Mouse (Mus musculus): Measurements from ENCODE around the gene Adamts4. TPM values are rescaled to one million over a fixed set of nuclear protein-coding genes. Genes with fewer than 3 reads are reported as not detected.

The Adamts4 gene
- polyA plus RNA-seq, 1 experiment from 2014 or later = 3.7 TPM

DNA sequence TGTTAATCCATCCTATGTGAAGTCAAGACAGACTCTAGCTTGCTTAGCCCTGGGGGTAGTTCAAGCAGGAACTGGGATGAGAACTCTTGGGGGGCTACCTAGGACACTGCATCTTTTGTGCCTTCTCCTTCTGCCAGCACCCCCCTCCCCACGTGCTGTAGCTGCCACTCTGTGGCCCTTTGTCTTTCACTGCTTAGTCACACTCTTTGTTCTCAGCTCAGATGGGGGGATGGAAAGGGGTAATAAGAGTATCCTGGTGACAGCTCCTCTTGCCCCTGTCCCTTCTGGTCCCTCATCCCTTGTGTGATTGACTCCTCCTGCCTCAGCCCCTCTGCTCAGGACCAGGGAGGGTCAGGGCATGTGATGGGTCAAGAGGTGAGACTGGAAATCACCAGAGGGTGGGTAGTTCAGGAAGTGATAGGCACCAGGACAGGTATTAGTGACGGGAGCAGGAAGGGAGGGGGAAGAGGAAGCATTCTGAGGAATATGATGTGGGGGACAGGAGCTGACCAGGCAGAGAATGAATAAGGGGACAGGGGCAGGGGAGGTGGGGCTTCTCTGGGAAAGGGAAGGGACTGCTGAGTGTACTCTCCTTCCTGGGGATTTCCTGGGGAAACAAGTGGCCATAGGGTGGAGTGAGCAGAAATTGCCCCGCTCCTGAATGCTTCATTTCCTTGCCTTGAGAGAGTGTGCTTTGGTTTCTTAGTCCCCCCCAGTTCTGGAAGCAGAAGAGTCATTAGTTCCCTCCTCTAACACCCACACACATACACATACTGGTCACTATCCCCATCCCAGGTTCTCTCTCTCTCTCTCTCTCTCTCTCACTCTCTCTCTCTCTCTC, 1.6 kb upstream of the Adamts4 start:
- Histone ChIP-seq H3K4me1 (replicated peaks; ENCODE audit: control insufficient read depth, insufficient read depth, low read length) (peaks cover 42% of the 10 kb centered on the region), H3K27ac (0 out of 2 replicates have a peak overlapping the region, but pooled peaks have one; percentile 81), H3K36me3 (replicated peaks; ENCODE audit: control insufficient read depth, insufficient read depth) (peaks cover 18% of the 10 kb centered on the region), H3K9ac (no peak overlapping the region), H3K4me2 (replicated peaks) (peak overlapping the region; percentile 71; the same call in 1 of the 2 replicates), H3K9me3 (ENCODE audit: control insufficient read depth, low read length) (no peaks in the 10 kb centered on the region), H3K4me3 (replicated peaks; ENCODE audit: low read length) (no peak overlapping the region), H3K27me3 (ENCODE audit: control insufficient read depth, insufficient read depth, low read length) (no peaks in the 10 kb centered on the region)
- DNase-seq (ENCODE audit: low spot score) (no peak), ATAC-seq (ENCODE audit: low FRiP score) (no peak)
- 28% methylated on average over 3 of the region's 3 CpGs for WGBS

DNA sequence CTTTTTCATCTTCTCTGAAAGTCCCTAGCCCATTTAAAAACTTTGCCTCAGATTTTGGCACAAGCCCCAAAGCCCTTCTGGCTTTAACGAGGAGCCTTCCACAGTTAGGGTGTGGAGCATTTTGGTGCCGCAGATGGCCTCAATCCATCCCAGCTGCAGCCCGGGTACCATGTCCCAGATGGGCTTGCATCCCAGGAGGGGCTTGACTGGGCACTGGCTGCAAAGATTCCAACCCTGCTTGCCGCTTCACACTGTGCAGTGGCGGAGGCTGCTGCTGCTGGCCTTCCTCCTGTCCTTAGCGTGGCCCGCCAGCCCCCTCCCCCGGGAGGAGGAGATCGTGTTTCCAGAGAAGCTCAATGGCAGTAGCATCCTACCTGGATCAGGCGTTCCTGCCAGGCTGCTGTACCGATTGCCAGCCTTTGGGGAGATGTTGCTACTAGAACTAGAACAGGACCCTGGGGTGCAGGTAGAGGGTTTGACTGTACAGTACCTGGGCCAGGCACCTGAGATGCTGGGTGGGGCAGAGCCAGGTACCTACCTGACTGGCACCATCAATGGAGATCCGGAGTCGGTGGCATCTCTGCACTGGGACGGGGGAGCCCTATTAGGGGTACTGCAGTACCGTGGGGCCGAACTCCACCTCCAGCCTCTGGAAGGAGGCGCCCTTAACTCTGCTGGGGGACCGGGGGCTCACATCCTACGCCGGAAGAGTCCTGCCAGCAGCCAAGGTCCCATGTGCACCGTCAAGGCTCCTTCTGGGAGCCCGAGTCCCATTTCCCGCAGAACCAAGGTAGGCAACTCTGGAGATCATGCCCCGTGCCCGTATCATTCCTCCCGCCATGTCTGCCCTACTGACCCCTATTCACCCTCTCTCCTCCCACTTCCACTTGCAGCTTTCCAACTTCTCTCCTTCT, 716 bp downstream of the Adamts4 start, which contains the start of gene Ndufs2:
Gene Ndufs2 (minus strand): TSS at position 709 of the 914 bp plus-strand sequence.
- no peak for DNase-seq (ENCODE audit: low spot score)
- ATAC-seq (ENCODE audit: low FRiP score) = no peak
- Histone ChIP-seq H3K27me3 (ENCODE audit: control insufficient read depth, insufficient read depth, low read length) (no peaks in the 10 kb centered on the region), H3K4me1 (replicated peaks; ENCODE audit: control insufficient read depth, insufficient read depth, low read length) (peaks cover 38% of the 10 kb centered on the region), H3K9me3 (ENCODE audit: control insufficient read depth, low read length) (no peaks in the 10 kb centered on the region), H3K27ac (peak within 1 kb of the TSS; percentile 29), H3K9ac (peak within 1 kb of the TSS; percentile 54), H3K4me3 (replicated peaks; ENCODE audit: low read length) (peak within 1 kb of the TSS; percentile 25), H3K36me3 (replicated peaks; ENCODE audit: control insufficient read depth, insufficient read depth) (no peaks in the 10 kb centered on the region), H3K4me2 (replicated peaks) (peak within 1 kb of the TSS; percentile 49)
- WGBS = 7% methylated on average over 26 of the region's 26 CpGs

DNA sequence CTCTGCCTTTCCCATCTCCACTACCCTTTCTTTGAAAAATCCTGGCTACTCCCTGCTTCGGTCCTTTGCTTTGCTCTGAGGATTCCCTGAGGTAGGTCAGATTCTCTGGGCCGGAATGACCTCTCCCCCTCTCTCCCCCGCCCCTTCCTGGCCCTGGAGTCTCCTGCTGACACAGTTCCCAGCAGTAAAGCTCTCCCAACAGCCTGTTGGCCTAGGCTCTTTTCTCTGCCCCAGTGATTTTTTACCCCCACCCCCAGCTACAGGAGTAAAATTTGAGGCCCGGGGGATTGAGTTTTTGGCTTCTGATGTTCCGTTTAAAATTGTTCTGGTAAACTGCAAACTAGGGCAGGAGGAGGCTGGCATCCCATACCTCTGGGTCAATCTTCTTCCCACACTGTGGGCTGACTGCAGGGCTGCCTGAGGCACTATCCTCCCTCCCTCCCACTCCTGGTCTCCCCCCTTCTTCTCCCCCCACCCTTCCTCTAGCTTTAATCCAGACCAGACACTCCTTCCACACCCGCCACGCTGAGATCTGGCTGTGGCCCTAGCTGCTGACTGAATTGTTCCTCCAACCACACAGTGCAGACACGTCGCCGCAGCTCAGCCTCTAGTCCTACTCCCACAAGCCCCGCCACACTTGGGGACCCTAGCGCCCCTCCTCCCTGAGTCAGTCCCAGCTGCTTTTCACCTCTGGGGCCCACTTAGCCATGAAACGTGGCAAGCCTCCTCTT, 1.5 kb downstream of the Adamts4 start:
- peak overlapping the region; percentile 21 for H3K9ac ChIP-seq
- H3K9me3 ChIP-seq (ENCODE audit: control insufficient read depth, low read length) = no peaks in the 10 kb centered on the region
- WGBS = 4% methylated on average over 13 of the region's 13 CpGs
- H3K4me2 ChIP-seq (replicated peaks) = peak overlapping the region; percentile 49
- no peak for DNase-seq (ENCODE audit: low spot score)
- no peaks in the 10 kb centered on the region for H3K27me3 ChIP-seq (ENCODE audit: control insufficient read depth, insufficient read depth, low read length)
- no peak for ATAC-seq (ENCODE audit: low FRiP score)
- peaks cover 34% of the 10 kb centered on the region for H3K4me1 ChIP-seq (replicated peaks; ENCODE audit: control insufficient read depth, insufficient read depth, low read length)
- H3K4me3 ChIP-seq (replicated peaks; ENCODE audit: low read length) = peak overlapping the region; percentile 25
- H3K27ac ChIP-seq = 0 out of 2 replicates have a peak overlapping the region, but pooled peaks have one; percentile 29
- H3K36me3 ChIP-seq (replicated peaks; ENCODE audit: control insufficient read depth, insufficient read depth) = no peaks in the 10 kb centered on the region

DNA sequence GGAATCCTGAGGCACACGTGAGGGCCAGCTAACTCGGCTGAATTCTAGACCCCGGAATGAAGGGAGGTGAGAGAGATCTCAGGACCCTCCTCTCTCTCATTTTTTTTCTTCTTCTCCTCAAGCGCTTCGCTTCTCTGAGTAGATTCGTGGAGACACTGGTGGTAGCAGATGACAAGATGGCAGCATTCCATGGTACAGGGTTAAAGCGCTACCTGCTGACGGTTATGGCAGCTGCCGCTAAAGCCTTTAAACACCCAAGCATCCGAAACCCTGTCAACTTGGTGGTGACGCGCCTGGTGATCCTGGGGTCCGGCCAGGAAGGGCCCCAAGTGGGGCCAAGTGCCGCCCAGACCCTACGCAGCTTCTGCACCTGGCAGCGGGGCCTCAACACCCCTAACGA, 2.2 kb downstream of the Adamts4 start:
- no peaks in the 10 kb centered on the region for H3K9me3 ChIP-seq (ENCODE audit: control insufficient read depth, low read length)
- no peaks in the 10 kb centered on the region for H3K27me3 ChIP-seq (ENCODE audit: control insufficient read depth, insufficient read depth, low read length)

DNA sequence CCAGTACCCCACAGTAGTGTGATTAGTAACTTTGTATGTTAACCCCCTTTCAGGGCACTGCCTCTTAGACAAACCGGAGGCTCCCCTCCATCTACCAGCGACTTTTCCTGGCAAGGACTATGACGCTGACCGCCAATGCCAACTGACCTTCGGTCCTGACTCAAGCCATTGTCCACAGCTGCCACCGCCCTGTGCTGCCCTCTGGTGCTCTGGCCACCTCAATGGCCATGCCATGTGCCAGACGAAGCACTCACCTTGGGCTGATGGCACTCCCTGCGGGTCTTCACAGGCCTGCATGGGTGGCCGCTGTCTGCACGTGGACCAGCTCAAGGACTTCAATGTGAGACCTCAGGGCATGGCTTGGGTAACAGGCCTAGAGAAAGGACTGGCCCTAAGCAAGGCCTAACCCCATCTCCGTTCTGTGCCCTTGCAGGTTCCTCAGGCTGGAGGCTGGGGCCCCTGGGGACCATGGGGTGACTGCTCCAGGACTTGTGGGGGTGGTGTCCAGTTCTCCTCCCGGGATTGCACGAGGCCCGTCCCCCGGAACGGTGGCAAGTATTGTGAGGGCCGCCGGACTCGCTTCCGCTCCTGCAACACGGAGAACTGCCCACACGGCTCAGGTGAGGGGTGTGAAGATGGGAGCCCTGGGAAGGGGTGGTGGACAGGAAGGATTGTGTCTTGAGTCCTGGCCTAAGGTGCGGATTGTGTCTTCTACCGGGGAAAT, 6.0 kb downstream of the Adamts4 start:
- Histone ChIP-seq H3K9ac (no peak overlapping the region), H3K27me3 (ENCODE audit: control insufficient read depth, insufficient read depth, low read length) (no peaks in the 10 kb centered on the region), H3K4me3 (replicated peaks; ENCODE audit: low read length) (no peak overlapping the region), H3K4me2 (replicated peaks) (no peak overlapping the region), H3K27ac (no peak overlapping the region), H3K9me3 (ENCODE audit: control insufficient read depth, low read length) (no peaks in the 10 kb centered on the region), H3K36me3 (replicated peaks; ENCODE audit: control insufficient read depth, insufficient read depth) (no peaks in the 10 kb centered on the region), H3K4me1 (replicated peaks; ENCODE audit: control insufficient read depth, insufficient read depth, low read length) (peaks cover 13% of the 10 kb centered on the region)
- no peak for DNase-seq (ENCODE audit: low spot score)
- WGBS = 89% methylated on average over 24 of the region's 24 CpGs
- no peak for ATAC-seq (ENCODE audit: low FRiP score)

More for the DNA sequence above, 2.2 kb downstream of the Adamts4 start:
- Histone ChIP-seq H3K4me3 (replicated peaks; ENCODE audit: low read length) (0 out of 2 replicates have a peak overlapping the region, but pooled peaks have one; percentile 5), H3K4me1 (replicated peaks; ENCODE audit: control insufficient read depth, insufficient read depth, low read length) (peaks cover 34% of the 10 kb centered on the region), H3K36me3 (replicated peaks; ENCODE audit: control insufficient read depth, insufficient read depth) (no peaks in the 10 kb centered on the region), H3K27ac (0 out of 2 replicates have a peak overlapping the region, but pooled peaks have one; percentile 29), H3K4me2 (replicated peaks) (peak overlapping the region; percentile 49), H3K9ac (peak overlapping the region; percentile 21; the same call in 1 of the 2 replicates)
- 48% methylated on average over 17 of the region's 17 CpGs for WGBS
- DNase-seq (ENCODE audit: low spot score) = no peak
- ATAC-seq (ENCODE audit: low FRiP score) = no peak

DNA sequence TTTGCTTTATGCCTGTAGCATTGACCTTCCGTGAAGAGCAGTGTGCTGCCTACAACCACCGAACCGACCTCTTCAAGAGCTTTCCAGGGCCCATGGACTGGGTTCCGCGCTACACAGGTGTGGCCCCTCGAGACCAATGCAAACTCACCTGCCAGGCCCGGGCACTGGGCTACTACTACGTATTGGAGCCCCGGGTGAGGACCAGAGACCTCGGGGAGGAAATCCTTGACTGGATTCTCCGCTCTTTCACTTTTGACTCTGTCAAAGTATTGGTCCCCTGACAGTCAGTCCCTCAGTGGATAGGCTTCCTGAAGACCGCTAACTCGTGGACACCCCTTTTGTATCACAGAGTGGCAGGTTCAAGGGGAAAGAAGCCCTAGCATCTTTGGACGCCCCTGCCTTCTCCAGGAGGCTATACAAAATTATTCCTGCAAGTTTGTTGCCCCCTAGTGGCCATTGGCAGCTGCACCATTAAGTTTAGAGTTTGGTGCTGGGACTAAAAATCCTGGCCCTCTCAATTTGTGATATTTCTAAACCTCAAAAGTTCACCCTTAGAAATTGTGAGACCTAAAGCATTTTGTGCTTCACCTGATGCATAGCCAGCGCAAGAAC, 6.8 kb downstream of the Adamts4 start:
- Histone ChIP-seq H3K4me3 (replicated peaks; ENCODE audit: low read length) (no peak overlapping the region), H3K27ac (no peak overlapping the region), H3K4me2 (replicated peaks) (no peak overlapping the region), H3K27me3 (ENCODE audit: control insufficient read depth, insufficient read depth, low read length) (no peaks in the 10 kb centered on the region), H3K9me3 (ENCODE audit: control insufficient read depth, low read length) (no peaks in the 10 kb centered on the region), H3K36me3 (replicated peaks; ENCODE audit: control insufficient read depth, insufficient read depth) (no peaks in the 10 kb centered on the region), H3K9ac (no peak overlapping the region), H3K4me1 (replicated peaks; ENCODE audit: control insufficient read depth, insufficient read depth, low read length) (peaks cover 8% of the 10 kb centered on the region)
- WGBS = 72% methylated on average over 15 of the region's 15 CpGs
- peak; percentile 76 for DNase-seq (ENCODE audit: low spot score)
- ATAC-seq (ENCODE audit: low FRiP score) = no peak

DNA sequence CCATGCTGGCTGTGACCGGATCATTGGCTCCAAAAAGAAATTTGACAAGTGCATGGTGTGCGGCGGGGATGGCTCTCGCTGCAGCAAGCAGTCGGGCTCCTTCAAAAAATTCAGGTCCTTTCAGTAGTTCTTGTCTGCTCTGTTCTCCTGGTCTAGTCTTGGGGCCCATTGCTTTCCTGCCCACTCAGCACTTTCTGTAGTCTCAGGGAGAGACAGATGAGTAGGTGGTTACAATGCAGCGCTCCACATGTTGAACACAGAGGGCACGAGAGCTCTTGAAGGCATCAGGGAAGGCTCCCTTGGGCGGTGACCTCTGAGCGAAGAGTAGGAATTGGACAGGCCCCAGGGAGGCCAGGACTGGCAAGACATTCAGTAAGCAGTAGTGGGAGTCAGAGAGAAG, 7.6 kb downstream of the Adamts4 start:
- DNase-seq (ENCODE audit: low spot score) (no peak), ATAC-seq (ENCODE audit: low FRiP score) (no peak)
- Histone ChIP-seq H3K9me3 (ENCODE audit: control insufficient read depth, low read length) (no peaks in the 10 kb centered on the region), H3K9ac (no peak overlapping the region), H3K36me3 (replicated peaks; ENCODE audit: control insufficient read depth, insufficient read depth) (no peaks in the 10 kb centered on the region), H3K4me1 (replicated peaks; ENCODE audit: control insufficient read depth, insufficient read depth, low read length) (peaks cover 6% of the 10 kb centered on the region), H3K4me3 (replicated peaks; ENCODE audit: low read length) (no peak overlapping the region), H3K27ac (no peak overlapping the region), H3K4me2 (replicated peaks) (no peak overlapping the region), H3K27me3 (ENCODE audit: control insufficient read depth, insufficient read depth, low read length) (no peaks in the 10 kb centered on the region)
- WGBS = 80% methylated on average over 9 of the region's 9 CpGs

DNA sequence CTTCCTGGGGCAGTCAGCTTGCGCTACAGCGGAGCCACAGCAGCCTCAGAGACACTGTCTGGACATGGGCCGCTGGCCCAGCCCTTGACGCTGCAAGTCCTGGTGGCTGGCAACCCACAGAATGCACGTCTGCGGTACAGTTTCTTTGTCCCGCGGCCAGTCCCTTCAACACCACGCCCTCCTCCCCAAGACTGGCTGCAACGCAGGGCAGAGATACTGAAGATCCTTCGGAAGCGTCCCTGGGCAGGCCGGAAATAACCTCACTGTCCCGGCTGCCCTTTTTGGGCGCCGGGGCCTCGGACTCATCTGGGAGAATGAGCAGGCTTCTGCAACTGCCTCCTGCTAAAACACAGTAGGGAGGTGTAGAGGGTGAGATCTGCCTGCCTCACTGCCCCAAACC, 8.7 kb downstream of the Adamts4 start:
- no peak overlapping the region for H3K4me3 ChIP-seq (replicated peaks; ENCODE audit: low read length)
- no peak for DNase-seq (ENCODE audit: low spot score)
- WGBS = 79% methylated on average over 17 of the region's 17 CpGs
- no peaks in the 10 kb centered on the region for H3K27me3 ChIP-seq (ENCODE audit: control insufficient read depth, insufficient read depth, low read length)
- no peaks in the 10 kb centered on the region for H3K36me3 ChIP-seq (replicated peaks; ENCODE audit: control insufficient read depth, insufficient read depth)
- peaks cover 6% of the 10 kb centered on the region for H3K4me1 ChIP-seq (replicated peaks; ENCODE audit: control insufficient read depth, insufficient read depth, low read length)
- no peak overlapping the region for H3K27ac ChIP-seq
- no peak for ATAC-seq (ENCODE audit: low FRiP score)
- H3K9ac ChIP-seq = no peak overlapping the region
- no peak overlapping the region for H3K4me2 ChIP-seq (replicated peaks)
- no peaks in the 10 kb centered on the region for H3K9me3 ChIP-seq (ENCODE audit: control insufficient read depth, low read length)
